Mouse (Mus musculus): ENCODE data around the gene 1700010I14Rik.

The 1700010I14Rik gene

DNA sequence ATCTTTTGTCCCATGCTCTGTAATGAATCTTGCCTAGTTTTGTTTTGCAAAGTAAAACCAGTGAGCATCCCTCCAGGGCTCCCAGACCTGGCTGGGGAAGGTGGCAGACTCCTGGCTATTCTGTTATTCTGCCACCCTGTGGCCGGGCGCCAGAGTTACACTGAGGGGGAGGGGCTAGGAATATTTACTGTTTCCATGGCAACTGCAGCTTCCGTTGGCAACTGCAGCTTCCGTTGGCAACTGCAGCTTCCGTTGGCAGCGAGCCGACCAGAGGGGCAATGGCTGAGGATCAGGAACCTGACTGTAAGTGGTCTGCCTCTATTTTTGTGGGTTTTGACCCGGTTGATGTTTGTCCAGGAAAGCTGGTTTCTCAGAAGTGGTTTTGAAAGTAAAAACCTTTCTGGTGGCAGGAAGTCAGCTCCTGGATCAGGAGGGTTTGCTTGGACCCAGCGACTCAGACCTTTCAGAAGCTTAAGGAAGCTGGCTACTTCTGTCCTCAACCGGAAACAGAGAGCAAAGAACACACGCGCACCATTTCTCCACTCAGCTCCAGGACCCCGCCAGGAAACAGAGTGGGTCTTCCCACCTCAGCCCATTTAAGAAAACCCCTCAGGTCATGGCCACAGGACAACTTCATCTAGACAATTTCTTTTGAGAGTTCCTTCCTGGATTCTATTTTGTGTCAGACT is at the start of gene 1700010I14Rik:
Gene 1700010I14Rik, plus strand, starts transcription at position 215 of the 689 bp plus-strand sequence.
- DNase-seq (ENCODE audit: low read depth, low spot score), result peak; percentile 91

DNA sequence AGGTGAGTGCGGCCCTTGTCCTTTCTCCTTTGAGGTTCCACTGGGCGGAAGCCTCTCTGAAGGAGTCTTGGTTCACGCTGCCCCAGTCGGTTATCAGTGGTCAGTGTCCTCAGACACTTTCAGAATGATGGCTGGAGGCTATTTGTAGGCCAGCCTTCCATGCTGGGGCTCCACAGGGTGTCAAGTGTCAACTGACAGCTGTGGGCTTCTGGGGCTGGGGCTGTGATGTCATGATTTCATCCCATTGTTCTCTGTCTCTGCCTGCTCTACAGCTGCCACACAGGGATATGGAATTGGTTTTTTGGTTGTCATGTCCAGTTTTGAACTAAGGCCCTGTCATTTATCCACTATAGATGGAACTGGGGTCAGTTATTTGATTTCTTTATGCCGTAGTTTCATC is 36.5 kb upstream of the 1700010I14Rik start:
- DNase-seq (ENCODE audit: low read depth, low spot score), result no peak

DNA sequence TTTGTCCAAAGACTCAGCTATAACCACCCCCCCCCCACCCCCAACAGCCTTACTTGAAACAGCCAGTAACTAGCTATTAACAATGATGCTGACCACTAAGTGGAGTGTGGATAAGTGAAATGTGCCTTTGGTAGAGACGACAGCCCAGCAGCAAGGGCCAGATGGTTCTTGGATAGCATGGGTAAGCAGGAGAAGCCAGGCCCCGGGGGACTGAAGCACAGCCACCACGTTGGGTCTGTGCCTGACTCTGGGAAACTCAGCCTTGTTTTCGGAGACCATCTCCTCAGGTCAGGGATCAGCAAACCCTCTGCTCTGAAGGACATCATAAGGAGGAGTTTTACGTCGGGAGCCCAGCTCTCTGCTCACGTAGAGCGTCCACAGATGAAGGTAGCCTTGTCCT is 35.2 kb upstream of the 1700010I14Rik start:
- no peak for DNase-seq (ENCODE audit: low read depth, low spot score)

DNA sequence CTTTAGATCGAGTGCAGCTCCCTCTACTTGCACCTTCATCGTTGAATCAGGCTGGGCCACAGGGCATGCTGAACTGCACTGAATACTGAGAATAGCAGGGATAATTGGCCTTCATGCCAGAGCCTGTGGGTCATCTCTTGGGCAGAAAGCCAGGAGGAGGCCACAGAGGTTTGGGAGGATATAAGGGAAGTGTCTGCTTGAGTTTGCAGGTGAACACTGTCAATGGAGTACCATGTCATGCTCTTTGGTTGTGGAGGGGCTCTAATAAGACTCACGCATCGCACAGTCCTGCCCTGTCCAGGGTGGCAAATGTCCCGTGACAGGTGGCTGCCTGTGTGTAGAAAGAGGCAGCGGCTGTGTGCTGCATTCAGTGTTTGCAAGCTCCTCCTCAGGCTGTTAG is 30.0 kb upstream of the 1700010I14Rik start:
- DNase-seq (ENCODE audit: low read depth, low spot score), result no peak

DNA sequence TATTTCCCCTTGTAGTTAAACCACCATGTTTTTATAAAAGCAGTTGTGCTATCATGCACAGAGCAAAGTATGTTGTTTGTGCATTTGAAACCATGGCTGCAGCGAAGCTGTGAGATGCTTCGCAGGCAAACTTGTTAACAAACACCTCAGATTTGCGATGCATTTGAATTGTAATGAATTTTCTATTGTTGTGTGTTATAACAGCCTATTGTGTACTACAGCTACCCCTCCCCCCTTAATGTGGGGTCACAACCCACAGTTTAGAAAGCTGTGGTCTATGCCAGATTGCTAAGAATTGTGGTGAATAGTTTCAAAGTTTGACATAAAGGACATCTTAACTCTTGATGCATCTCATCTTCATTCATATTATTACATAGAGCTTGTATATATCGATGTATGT is 27.7 kb upstream of the 1700010I14Rik start:
- DNase-seq (ENCODE audit: low read depth, low spot score), result no peak

DNA sequence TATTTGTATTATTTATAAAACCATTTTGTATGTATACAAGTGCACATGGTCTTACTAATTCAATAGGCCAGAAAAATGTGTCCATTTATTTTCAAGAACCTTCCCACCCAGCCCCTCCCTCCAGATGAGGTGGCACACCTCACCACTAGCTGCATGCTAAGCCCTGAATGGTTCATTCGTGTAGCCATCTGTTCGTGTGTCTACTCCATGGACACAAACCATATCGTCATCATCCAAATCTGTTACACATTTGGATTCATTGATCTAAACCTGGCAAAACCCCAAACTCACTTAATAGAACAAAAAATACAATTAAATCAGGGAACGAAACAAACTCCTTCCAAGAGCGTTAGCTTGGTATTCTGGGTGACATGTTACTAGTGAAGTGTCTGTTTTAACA is 27.0 kb upstream of the 1700010I14Rik start:
- no peak for DNase-seq (ENCODE audit: low read depth, low spot score)

DNA sequence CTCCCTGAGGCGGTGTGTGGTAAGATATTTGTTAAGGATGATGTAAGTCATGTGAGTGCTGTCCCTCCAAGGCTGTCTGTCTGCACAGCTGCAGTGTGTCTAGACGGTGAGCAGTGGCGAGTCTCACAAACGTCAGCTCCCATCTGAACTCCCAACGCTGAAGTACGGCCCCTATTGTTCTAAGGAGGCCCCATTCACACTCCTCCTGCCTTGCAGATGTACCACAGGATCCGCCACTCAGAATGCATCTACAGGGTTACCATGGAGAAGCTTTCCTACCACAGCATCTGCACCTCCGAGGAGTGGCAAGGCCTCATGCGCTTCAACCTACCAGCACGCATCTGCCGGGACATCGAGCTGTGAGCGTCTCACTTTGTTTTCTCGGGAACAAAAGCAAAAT is 26.5 kb upstream of the 1700010I14Rik start:
- DNase-seq (ENCODE audit: low read depth, low spot score), result no peak

DNA sequence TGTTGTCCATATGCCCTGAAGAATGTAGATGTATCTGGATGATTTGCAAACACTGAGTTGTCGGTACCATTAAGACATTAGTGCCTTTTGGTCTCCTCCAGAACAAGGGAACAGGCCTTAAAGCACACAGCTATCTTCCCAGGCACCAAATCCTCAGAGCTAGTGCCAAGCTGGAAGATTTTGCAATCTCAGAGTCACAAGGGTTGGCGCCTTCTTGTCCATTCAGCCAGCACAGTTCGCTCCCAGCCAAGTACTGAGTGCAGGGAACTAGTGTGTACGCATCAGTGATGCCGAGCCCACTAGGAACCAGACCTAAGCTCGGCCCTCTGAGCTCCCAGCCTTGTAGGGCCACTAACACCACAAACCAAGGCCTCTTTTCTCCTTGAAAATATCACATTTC is 23.0 kb upstream of the 1700010I14Rik start:
- DNase-seq (ENCODE audit: low read depth, low spot score), result no peak

DNA sequence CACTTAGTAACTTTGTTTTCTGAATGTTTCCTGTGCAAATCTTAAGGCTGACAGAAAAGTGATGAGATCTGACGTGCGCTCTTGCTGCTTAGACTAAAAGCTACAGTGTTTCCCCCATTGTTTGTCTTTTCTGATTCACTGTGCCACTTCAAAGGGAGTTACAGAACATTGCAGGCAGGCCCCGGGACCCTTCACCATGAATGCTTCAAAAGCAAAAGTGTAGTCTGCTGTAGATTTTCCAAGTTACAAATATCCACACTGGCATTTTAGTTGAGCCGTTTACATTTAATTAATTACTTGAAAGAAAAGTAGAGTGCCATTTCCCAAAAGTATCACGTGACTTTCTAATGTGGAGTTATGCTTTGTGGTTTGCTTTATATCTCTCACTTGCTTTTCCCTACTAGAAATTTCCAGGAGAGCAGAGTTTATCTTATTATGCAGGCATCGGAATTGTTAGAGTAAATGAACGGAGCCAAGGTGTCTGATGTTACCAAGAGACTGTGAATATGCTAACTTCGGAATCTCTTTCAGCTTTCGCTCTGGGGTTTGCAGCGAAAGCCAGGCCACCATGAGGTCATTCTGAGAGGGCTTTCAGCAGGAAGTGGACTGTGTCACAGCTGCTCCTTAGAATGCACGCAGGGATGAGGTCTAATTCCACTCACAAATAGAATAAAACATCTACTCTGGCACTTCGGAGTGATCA is 15.8 kb upstream of the 1700010I14Rik start:
- DNase-seq (ENCODE audit: low read depth, low spot score), result no peak

DNA sequence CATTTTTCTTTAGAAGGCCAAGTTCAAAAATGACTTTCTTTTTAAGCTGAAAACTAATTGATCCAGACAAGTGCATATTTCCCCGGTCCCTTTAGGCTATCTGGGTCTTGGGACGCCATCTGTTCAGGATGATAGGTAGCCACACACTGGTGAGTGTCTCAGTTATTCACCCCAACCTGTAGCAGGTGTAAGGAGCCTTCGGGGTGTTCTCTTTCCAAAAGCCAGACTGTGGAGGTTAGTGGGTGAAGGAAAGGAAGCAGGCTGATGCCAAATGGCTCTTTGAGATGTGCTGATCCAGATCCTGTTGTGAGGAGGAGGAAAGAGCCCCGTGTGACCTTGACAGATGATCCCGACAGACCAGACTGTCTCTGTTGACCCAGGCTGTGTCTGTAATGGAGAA is 14.8 kb upstream of the 1700010I14Rik start:
- DNase-seq (ENCODE audit: low read depth, low spot score), result no peak

DNA sequence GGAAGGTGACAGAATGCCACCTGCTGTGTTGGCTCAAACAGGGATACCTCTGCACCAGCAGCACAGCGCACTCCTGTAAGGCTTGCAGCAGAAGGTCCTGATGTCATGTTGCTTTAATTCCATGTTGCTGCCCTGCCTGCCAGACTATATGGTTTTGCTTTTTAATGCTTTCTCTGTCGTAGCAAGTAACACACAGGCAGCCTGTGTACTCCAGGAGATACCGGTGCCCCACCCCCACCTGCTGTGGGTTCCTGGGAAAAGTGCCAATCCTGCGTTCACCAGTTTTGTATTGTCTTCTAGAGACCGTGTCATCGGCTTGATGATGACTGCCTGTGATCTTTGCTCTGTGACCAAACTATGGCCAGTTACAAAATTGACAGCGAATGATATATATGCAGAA is 13.7 kb upstream of the 1700010I14Rik start:
- DNase-seq (ENCODE audit: low read depth, low spot score), result no peak

DNA sequence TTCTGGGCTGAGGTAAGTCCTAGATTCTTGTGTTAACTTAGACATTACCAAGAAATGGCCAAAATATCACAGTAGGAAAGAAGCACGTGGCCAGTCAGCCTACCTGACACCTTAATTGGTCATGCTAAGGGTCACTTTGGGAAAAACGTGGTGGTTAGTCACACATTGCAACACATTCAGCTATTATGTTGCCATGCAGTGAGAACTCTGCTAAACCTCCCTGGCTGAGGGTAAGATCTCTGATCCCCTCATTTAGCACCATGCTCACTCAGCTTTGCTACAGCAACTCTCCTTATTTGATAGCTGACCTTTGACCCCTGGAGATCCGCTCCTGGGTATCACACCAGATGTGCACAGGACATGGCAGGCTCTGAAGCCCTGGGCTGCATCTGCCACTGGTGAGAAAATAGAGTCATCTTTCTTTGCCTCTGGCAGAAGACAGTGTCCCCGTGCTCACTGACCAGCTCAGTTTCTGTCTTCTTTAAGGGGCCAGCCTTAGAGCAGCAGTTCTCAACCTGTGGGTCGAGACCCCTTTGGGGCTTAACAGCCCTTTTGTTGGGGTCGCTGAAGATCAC is 13.2 kb upstream of the 1700010I14Rik start:
- DNase-seq (ENCODE audit: low read depth, low spot score), result no peak

DNA sequence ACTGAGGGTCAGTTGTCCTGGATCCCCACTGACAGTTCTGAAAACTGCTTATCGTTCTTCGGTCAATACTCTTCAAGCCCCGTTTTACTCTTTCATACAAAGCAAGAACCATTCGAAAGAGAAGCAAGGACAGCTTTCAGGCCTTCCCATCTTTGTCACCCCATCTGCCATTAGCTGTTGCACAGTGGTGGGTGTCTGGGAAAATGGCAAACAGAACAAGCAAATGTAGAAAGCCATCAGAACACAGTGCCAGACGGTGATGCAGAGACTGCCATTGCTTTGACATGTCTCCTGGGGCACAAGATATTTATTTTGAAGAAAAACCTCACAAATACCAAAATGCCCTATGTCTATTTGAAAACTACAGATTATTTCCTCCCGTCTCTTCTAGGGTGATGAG is 11.4 kb upstream of the 1700010I14Rik start:
- no peak for DNase-seq (ENCODE audit: low read depth, low spot score)

DNA sequence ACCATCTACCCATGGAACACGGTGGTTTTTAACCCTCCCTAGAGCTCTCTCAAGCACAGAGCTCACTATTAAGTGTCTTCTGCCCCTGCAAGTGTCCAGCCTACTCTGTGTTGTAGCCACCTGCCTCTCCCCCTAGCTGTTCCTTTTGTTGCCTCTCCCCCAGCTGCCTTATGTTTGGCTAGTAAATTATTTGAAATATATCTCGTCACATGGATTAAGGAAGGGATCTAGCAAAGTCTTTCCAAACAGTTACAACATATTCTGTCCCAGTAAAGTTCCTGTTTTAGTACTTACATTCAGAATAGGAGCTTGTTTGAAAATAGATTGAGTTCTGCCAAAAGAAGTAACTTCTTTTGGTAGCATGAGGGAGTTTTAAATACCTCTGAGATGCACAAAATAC is 10.9 kb upstream of the 1700010I14Rik start:
- no peak for DNase-seq (ENCODE audit: low read depth, low spot score)

DNA sequence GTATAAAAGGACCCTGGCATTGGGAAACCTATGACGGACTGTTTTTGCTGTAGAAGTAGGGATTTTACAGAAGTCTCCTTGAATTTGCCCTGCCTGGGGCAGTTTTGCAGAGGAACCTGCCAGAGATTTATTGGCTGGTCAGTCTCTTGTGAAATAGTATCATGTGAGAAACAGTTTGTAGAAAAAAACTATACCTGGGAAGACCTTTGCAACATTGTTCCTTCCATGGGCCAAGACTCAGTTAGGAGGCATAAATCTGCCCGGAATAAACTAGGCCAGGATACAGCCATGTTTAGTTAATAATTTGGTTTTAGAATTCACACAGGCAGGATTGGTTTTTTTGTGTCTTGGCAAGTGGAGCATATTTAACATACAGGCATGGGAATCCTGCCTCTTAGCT is 4.6 kb upstream of the 1700010I14Rik start:
- no peak for DNase-seq (ENCODE audit: low read depth, low spot score)

DNA sequence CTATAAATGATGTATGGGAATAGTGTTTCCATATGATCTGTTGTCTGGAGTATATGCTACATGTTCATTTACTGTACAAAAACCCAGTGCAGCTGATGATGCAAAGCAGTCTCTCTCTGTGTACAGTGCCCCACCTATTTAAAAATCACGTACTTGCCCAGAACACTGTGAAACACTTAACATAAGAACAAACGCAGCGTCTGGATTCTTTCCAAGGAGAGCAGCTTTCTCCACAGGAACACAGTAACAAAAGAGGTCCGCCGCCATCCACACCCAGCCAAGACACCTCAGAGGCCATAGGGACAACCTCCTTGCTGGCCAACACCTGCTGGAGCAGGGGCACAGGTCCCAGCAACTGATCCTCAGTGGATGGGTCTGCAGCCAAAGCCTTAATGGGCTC is 2.4 kb upstream of the 1700010I14Rik start:
- DNase-seq (ENCODE audit: low read depth, low spot score), result no peak

DNA sequence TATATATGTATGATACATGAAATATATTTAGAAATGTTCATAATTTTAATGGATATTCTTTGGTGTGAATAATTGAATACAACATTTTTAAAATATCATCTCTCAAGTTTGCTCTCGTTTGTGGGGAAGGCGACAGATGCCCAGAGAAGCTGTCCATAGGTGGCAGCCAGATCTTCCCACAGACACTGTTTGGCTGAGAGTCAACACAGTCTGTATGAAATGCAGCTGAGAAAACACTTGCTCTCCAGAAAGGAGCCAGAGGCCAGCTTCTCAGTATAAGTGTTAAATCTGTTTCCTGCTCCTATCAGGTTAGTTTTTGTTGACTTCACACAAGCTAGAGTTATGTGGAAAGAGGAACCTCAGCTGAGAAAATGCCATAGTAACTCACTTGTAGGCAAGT is 1.6 kb upstream of the 1700010I14Rik start:
- DNase-seq (ENCODE audit: low read depth, low spot score), result no peak

DNA sequence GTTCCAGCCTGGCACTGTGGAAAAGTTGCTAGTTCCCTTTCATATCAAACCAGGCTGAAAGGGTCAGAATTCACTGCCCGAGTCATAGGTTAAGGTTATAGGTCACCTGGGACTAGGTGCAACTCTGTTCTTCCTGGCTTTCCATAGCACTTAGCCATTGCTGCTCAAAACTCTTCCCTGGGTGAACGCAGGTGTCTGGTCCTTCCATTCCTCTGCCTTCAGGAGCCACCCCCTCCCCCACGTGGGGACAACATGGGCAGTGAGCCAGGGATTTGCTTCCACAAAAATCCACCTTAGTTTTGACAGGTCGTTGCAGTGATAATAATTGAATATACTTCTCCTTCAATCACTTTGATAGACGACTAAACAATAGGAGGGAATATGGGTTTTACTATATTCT is 764 bp upstream of the 1700010I14Rik start:
- DNase-seq (ENCODE audit: low read depth, low spot score), result no peak

DNA sequence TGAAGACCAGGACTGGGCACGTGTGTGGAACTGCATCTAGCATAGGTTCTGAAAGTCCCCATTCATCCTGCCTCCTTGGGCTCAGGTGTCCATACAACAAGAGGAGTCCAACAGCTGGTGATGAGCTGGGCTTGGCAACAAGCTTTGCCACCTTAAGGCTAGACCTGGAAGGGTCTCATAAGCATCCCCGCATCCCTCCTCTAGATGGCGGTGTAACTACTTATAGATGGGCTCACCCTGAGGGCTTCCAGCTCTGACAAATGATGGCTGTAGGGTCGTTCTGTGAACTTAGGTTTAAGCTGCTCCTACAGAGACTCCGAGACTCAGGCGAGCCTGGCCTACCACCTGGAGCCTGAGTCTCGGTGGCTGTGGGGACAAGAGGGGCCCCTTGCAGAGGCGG is 3.0 kb downstream of the 1700010I14Rik start:
- DNase-seq (ENCODE audit: low read depth, low spot score), result peak; percentile 57

DNA sequence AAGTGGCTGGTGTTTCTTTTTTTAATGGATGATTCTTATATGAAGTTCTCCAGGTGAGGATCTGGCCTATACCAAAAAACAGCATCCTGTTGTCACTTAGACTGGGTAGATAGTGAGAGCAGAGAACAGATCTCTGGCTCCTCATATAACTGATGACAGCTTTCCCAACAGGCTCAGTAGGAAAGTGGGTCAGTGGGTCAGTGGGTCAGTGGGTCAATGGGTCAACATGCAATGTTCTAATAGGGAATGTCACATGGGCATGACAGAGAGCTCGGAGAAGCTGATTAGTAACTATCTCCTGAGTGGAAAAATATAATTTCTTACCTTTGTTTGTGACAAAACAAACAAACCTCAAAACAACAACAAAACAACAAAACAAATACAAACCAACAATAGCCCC is 7.2 kb downstream of the 1700010I14Rik start:
- DNase-seq (ENCODE audit: low read depth, low spot score), result no peak

DNA sequence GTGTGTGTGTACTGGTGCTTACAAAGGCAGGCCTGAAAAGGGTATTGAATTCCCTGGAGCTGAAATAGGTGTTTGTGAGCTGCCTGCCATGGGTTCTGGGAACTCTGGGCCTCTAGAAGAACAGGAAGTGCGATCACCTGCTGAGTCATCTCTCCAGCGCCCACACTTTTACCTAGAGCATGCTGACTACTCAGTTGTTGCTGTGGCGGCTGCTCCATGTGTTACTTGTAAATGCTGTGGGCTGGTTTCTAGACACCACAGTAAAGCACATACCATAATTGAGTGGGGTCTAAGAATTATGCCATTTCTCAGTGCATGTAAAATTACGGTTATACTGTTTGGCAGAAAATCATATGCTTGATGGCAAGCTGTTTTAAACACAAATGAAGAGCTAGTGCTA is 14.3 kb downstream of the 1700010I14Rik start:
- DNase-seq (ENCODE audit: low read depth, low spot score), result peak; percentile 32

DNA sequence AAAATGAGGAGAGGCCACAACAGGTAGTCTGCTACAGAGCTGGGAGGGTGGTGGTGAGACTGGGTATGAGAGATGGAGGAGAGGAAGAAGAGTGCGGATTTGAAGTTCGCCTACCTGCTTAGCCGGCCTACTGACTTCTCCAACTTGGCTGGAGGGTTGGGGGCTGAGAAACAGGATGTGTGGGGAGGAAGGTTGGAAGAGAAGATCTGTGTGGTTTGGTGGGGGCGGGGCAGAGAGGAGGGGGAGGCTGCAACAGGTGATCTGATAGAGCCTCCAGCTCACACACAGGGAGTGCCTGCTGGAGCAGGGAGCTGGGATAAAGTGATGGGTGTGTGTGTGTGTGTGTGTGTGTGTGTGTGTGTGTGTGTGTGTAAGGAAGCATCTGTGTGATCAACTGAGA is 16.4 kb downstream of the 1700010I14Rik start:
- DNase-seq (ENCODE audit: low read depth, low spot score), result no peak

All from CD4-positive, CD25-positive, alpha-beta regulatory T cell, adult 2 months (primary cell).